Comparison of ENCODE assay signal across 27 mouse cellular contexts in the genomic region with DNA sequence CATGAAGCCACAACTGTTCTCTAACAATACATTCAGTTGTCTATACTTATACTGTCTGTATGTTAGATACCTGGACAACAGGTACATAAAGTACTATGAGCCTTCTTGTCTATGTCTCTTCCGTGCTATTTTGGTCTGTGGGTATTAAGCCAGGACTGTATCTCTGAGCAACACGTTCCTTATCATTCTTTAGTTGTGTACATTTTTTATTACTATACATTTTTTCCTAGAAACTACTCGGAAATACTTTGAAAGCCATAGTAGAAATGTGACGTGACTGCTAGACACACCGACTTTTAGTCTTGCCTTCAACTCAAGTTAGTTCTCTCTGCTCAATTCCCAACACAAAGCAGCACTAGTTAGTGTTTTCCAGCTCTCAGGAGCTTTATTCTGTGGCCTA. TPM values are rescaled to one million over a fixed set of nuclear protein-coding genes. Genes with fewer than 3 reads are reported as not detected.
DNase-seq lines count a peak whose midpoint lies in the region; ATAC-seq and TF ChIP-seq lines count a peak whose summit lies in the region.
"Had no signal": no experiment of that assay in that cellular context is flagged by ENCODE, and none has a peak within 500 bp of the region (broad histone marks: within the 10 kb centered on the region; RNA-seq: fewer than 3 reads in every experiment).

No protein-coding gene starts in this region.

- H3K36me3 ChIP-seq in MEL (ENCODE audit: control insufficient read depth in 1 of 2, insufficient read depth in 2 of 2, low read length in 2 of 2) = peaks cover 0 to 17% of the 10 kb centered on the region in 2 experiments; a peak in 2 of 4 replicates
- H3K36me3 ChIP-seq in liver, embryonic 13.5 days = no peaks in the 10 kb centered on the region
- no peaks in the 10 kb centered on the region for H3K36me3 ChIP-seq in liver, postnatal 0 days (replicated peaks; ENCODE audit: insufficient read depth, low read length)
- H3K36me3 ChIP-seq in intestine, embryonic 15.5 days = no peaks in the 10 kb centered on the region
- H3K36me3 ChIP-seq: embryonic facial prominence, embryonic 15.5 days; forebrain, embryonic 12.5 days; hindbrain, embryonic 12.5 days had no signal

- H3K27me3 ChIP-seq in MEL (ENCODE audit: control insufficient read depth in 1 of 2, insufficient read depth in 2 of 2, low read length in 2 of 2) = no peaks in the 10 kb centered on the region
- H3K27me3 ChIP-seq in liver, embryonic 13.5 days = no peaks in the 10 kb centered on the region
- 0 out of 2 replicates have a peak, but pooled peaks cover 2% of the 10 kb centered on the region for H3K27me3 ChIP-seq in liver, postnatal 0 days (ENCODE audit: insufficient read depth, low read length)
- H3K27me3 ChIP-seq in intestine, embryonic 15.5 days (replicated peaks) = no peaks in the 10 kb centered on the region; the same call in 1 of the 2 replicates
- H3K27me3 ChIP-seq: Patski had no signal

- no peak for TF ChIP-seq POLR2A in MEL (IDR thresholded peaks at IDR 0.05; ENCODE audit: control insufficient read depth in 1 of 2, insufficient read depth in 1 of 2, low read depth in 1 of 2, low read length in 2 of 2, poor library complexity in 1 of 2)

- intact Hi-C loops in heart, postnatal 25 days (cut with DNase I) = no loop called here

- no peak overlapping the region for H3K9ac ChIP-seq in MEL (ENCODE audit: control insufficient read depth, low read depth, low read length, poor library complexity, severe bottlenecking)
- no peak overlapping the region for H3K9ac ChIP-seq in liver, embryonic 13.5 days
- H3K9ac ChIP-seq in liver, postnatal 0 days (replicated peaks) = no peak overlapping the region
- H3K9ac ChIP-seq in intestine, embryonic 15.5 days = no peak overlapping the region
- H3K9ac ChIP-seq: embryonic facial prominence, embryonic 15.5 days; forebrain, embryonic 12.5 days; hindbrain, embryonic 12.5 days had no signal

- peak; percentile 74 for ATAC-seq in liver, embryonic 13.5 days (ENCODE audit: low read depth)
- peak; percentile 57 for ATAC-seq in liver, postnatal 0 days
- no peak for ATAC-seq in intestine, embryonic 15.5 days
- ATAC-seq: activated CD4-positive, CD25-positive, alpha-beta regulatory T cell, adult 4 months; forebrain, embryonic 16.5 days; hindbrain, embryonic 16.5 days; Patski had no signal

- peak in 1 of 2 experiments; percentile 44; a peak in 3 of 4 replicates for TF ChIP-seq EP300 in MEL (IDR thresholded peaks at IDR 0.05; ENCODE audit: low read depth in 1 of 2, low read length in 2 of 2)
- TF ChIP-seq EP300 in liver, postnatal 0 days (IDR thresholded peaks at IDR 0.05; ENCODE audit: low read depth) = peak; percentile 71; the same call in 1 of the 2 replicates

- peak; percentile 50 for DNase-seq in MEL (ENCODE audit: low read depth, low spot score)
- DNase-seq in c-Kit-positive CD71-positive TER-119-positive erythroid progenitor cells, embryonic 14.5 days (ENCODE audit: low spot score) = peak; percentile 51
- no peak for DNase-seq in liver, embryonic 13.5 days
- DNase-seq in liver, postnatal 0 days = no peak
- DNase-seq in ovary, postnatal 10 days (ENCODE audit: low spot score) = no peak
- no peak for DNase-seq in heart, postnatal 25 days (ENCODE audit: low spot score)
- no peak for DNase-seq in neural tube, embryonic 10.5 days (ENCODE audit: extremely low spot score, low spot score)
- DNase-seq: adrenal gland, postnatal 14 days; cerebellum, adult 18-20 months; cerebellum, adult 9-11 months; cerebellum, postnatal 36 days; gastrocnemius, postnatal 14 days; heart, adult 2 months; heart, postnatal 36 days had no signal

- H3K4me1 ChIP-seq in MEL (ENCODE audit: control insufficient read depth in 1 of 2, insufficient read depth in 2 of 2, low read length in 2 of 2) = peaks cover 0 to 25% of the 10 kb centered on the region in 2 experiments; a peak in 3 of 4 replicates
- peaks cover 40% of the 10 kb centered on the region for H3K4me1 ChIP-seq in liver, embryonic 13.5 days (replicated peaks)
- no peaks in the 10 kb centered on the region for H3K4me1 ChIP-seq in liver, postnatal 0 days (ENCODE audit: insufficient read depth)
- H3K4me1 ChIP-seq in intestine, embryonic 15.5 days (replicated peaks) = no peaks in the 10 kb centered on the region
- H3K4me1 ChIP-seq: embryonic facial prominence, embryonic 15.5 days; forebrain, embryonic 12.5 days; hindbrain, embryonic 12.5 days had no signal

- TF ChIP-seq CTCF in MEL (IDR thresholded peaks at IDR 0.05 in 2 of 3, conservative IDR thresholded peaks at IDR 0.05 in 1 of 3; ENCODE audit: control insufficient read depth in 1 of 3, insufficient read depth in 1 of 3, low read depth in 2 of 3, low read length in 3 of 3, poor library complexity in 1 of 3, severe bottlenecking in 1 of 3) = no peak
- TF ChIP-seq CTCF in liver, postnatal 0 days (IDR thresholded peaks at IDR 0.05; ENCODE audit: low read depth) = no peak

- no peaks in the 10 kb centered on the region for H3K9me3 ChIP-seq in MEL (replicated peaks; ENCODE audit: insufficient read depth, low read length)
- no peaks in the 10 kb centered on the region for H3K9me3 ChIP-seq in liver, embryonic 13.5 days (replicated peaks)
- no peaks in the 10 kb centered on the region for H3K9me3 ChIP-seq in liver, postnatal 0 days (ENCODE audit: low read length)
- no peaks in the 10 kb centered on the region for H3K9me3 ChIP-seq in intestine, embryonic 15.5 days
- H3K9me3 ChIP-seq: embryonic facial prominence, embryonic 15.5 days; forebrain, embryonic 12.5 days; hindbrain, embryonic 12.5 days had no signal

- H3K79me2 ChIP-seq in MEL (ENCODE audit: control insufficient read depth, insufficient read depth, low read length, poor library complexity) = no peaks in the 10 kb centered on the region

- peak overlapping the region; percentile 19; the same call in 1 of the 2 replicates for H3K4me2 ChIP-seq in liver, embryonic 13.5 days
- H3K4me2 ChIP-seq in liver, postnatal 0 days (ENCODE audit: low read depth, low read length) = no peak overlapping the region
- H3K4me2 ChIP-seq in intestine, embryonic 15.5 days (replicated peaks) = no peak overlapping the region
- H3K4me2 ChIP-seq: embryonic facial prominence, embryonic 15.5 days; forebrain, embryonic 12.5 days; heart, embryonic 11.5 days; hindbrain, embryonic 12.5 days had no signal

- no peak for TF ChIP-seq RAD21 in MEL (IDR thresholded peaks at IDR 0.05; ENCODE audit: low read depth, low read length)

- H3K4me3 ChIP-seq in MEL (ENCODE audit: control insufficient read depth in 1 of 2, insufficient read depth in 1 of 2, low read depth in 2 of 2, low read length in 2 of 2) = peak overlapping the region in 1 of 2 experiments; percentile 13; a peak in 1 of 4 replicates
- H3K4me3 ChIP-seq in liver, embryonic 13.5 days (replicated peaks) = no peak overlapping the region
- H3K4me3 ChIP-seq in liver, postnatal 0 days (ENCODE audit: low read depth, low read length) = no peak overlapping the region
- H3K4me3 ChIP-seq in intestine, embryonic 15.5 days (replicated peaks) = no peak overlapping the region
- H3K4me3 ChIP-seq: embryonic facial prominence, embryonic 15.5 days; forebrain, embryonic 12.5 days; heart, adult 2 months; hindbrain, embryonic 12.5 days had no signal

- no peak overlapping the region for H3K27ac ChIP-seq in MEL (ENCODE audit: control insufficient read depth, low read depth, low read length)
- H3K27ac ChIP-seq in liver, embryonic 13.5 days = peak overlapping the region; percentile 64
- peak overlapping the region; percentile 39; the same call in 1 of the 2 replicates for H3K27ac ChIP-seq in liver, postnatal 0 days (ENCODE audit: low read depth)
- no peak overlapping the region for H3K27ac ChIP-seq in intestine, embryonic 15.5 days
- H3K27ac ChIP-seq: embryonic facial prominence, embryonic 15.5 days; forebrain, embryonic 12.5 days; heart, adult 2 months; hindbrain, embryonic 12.5 days had no signal

- 30% methylated on average over 5 of the region's 5 CpGs for WGBS in liver, embryonic 13.5 days (ENCODE audit: insufficient replicate concordance)
- whole genome bisulfite sequencing in liver, postnatal 0 days (ENCODE audit: insufficient replicate concordance) = 57% methylated on average over 5 of the region's 5 CpGs
- WGBS in intestine, embryonic 15.5 days = 75% methylated on average over 5 of the region's 5 CpGs

TF ChIP-seq in MEL, 35 proteins besides CTCF, POLR2A, EP300 and RAD21 (continues in another document):
- TF ChIP-seq TAL1 (IDR thresholded peaks at IDR 0.05; ENCODE audit: low read length) (peak; percentile 28; the same call in 1 of the 2 replicates), NELFE (IDR thresholded peaks at IDR 0.05; ENCODE audit: low read depth, low read length) (no peak), GABPA (IDR thresholded peaks at IDR 0.05; ENCODE audit: low read depth, low read length) (no peak), GATA1 (IDR thresholded peaks at IDR 0.05; ENCODE audit: low read depth, low read length) (peak; percentile 55; the same call in 1 of the 2 replicates), E2F4 (IDR thresholded peaks at IDR 0.05; ENCODE audit: borderline replicate concordance, low read depth, low read length) (no peak)

RNA-seq across cellular contexts. Expression of a gene that starts 4.8 kb away (rescaled TPM):
- 0.12 TPM in 1 of 2 replicates, not detected in the other for total RNA-seq in MEL (2012; rRNA removed)
- under 1 TPM in 1 of 2 experiments, not detected in 1; 0.13 TPM for polyA plus RNA-seq in MEL (2012; ENCODE audit: insufficient read depth in 1 of 2, insufficient read length in 2 of 2, low read depth in 1 of 2, low replicate concordance in 2 of 2, missing spikeins in 1 of 2)
- 0.28 and 0.45 TPM in 2 replicates for polyA plus RNA-seq in liver, embryonic 13.5 days (2015; fragmentation: Nextera tagmentation; extraction: Ambion mirVana)
- 5.3 and 6.2 TPM in 2 replicates for polyA plus RNA-seq in liver, postnatal 0 days (2015; fragmentation: Nextera tagmentation; extraction: Ambion mirVana)
- 9.5 and 10.7 TPM in 2 replicates for polyA plus RNA-seq in intestine, embryonic 15.5 days (2015; fragmentation: Nextera tagmentation; extraction: Ambion mirVana)
- total RNA-seq in heart, postnatal 25 days (2021) = not detected
- total RNA-seq: adrenal gland, postnatal 14 days; ES-E14; gastrocnemius, adult 18-20 months; gastrocnemius, postnatal 14 days; heart, adult 2 months; heart, postnatal 36 days had no signal
- polyA plus RNA-seq: activated CD4-positive, CD25-positive, alpha-beta regulatory T cell, adult 4 months; embryonic facial prominence, embryonic 11.5 days; embryonic facial prominence, embryonic 15.5 days; forebrain, embryonic 16.5 days; gonadal fat pad, adult 2 months; heart, adult 2 months; Patski had no signal

RNA-seq across cellular contexts. Expression of a gene that starts 17.1 kb away (rescaled TPM):
- total RNA-seq in MEL (2012; rRNA removed) = 46.2 and 54.2 TPM in 2 replicates
- polyA plus RNA-seq in MEL (2012; ENCODE audit: insufficient read depth in 1 of 2, insufficient read length in 2 of 2, low read depth in 1 of 2, low replicate concordance in 2 of 2, missing spikeins in 1 of 2) = 10 to 100 TPM in 1 of 2 experiments, not detected in 1; 65.1 TPM
- polyA plus RNA-seq in liver, embryonic 13.5 days (2015; fragmentation: Nextera tagmentation; extraction: Ambion mirVana) = 20.0 and 21.6 TPM in 2 replicates
- 6.8 and 7.9 TPM in 2 replicates for polyA plus RNA-seq in liver, postnatal 0 days (2015; fragmentation: Nextera tagmentation; extraction: Ambion mirVana)
- 23.0 and 25.6 TPM in 2 replicates for polyA plus RNA-seq in intestine, embryonic 15.5 days (2015; fragmentation: Nextera tagmentation; extraction: Ambion mirVana)
- total RNA-seq in heart, postnatal 25 days (2021) = 1 to 10 TPM; 3.7 to 4.4 TPM

RNA-seq across cellular contexts. Expression of a gene that starts 45.7 kb away (rescaled TPM):
- not detected in 2 replicates for total RNA-seq in MEL (2012; rRNA removed)
- polyA plus RNA-seq in MEL (2012; ENCODE audit: insufficient read depth in 1 of 2, insufficient read length in 2 of 2, low read depth in 1 of 2, low replicate concordance in 2 of 2, missing spikeins in 1 of 2) = not detected
- 0.03 TPM in 1 of 2 replicates, not detected in the other for polyA plus RNA-seq in liver, embryonic 13.5 days (2015; fragmentation: Nextera tagmentation; extraction: Ambion mirVana)
- polyA plus RNA-seq in liver, postnatal 0 days (2015; fragmentation: Nextera tagmentation; extraction: Ambion mirVana) = 0.20 and 0.23 TPM in 2 replicates
- polyA plus RNA-seq in intestine, embryonic 15.5 days (2015; fragmentation: Nextera tagmentation; extraction: Ambion mirVana) = 69.3 and 74.3 TPM in 2 replicates
- 1 to 10 TPM; 1.1 to 1.9 TPM for total RNA-seq in heart, postnatal 25 days (2021)
- total RNA-seq: ES-E14 had no signal
- polyA plus RNA-seq: activated CD4-positive, CD25-positive, alpha-beta regulatory T cell, adult 4 months; embryonic facial prominence, embryonic 11.5 days; forebrain, embryonic 16.5 days; heart, embryonic 11.5 days had no signal

Comparison
In these comparisons a context has a peak if more than half of its experiments do, and no peak if none do; other contexts are left out.
1. DNase-seq: peak in MEL (single experiment) and c-Kit-positive CD71-positive TER-119-positive erythroid progenitor cells, embryonic 14.5 days (single experiment); none in liver, embryonic 13.5 days (single experiment), liver, postnatal 0 days (single experiment), ovary, postnatal 10 days (single experiment), heart, postnatal 25 days (single experiment) and neural tube, embryonic 10.5 days (single experiment).
2. H3K27ac ChIP-seq: peak in liver, embryonic 13.5 days (single experiment) and liver, postnatal 0 days (single experiment); none in MEL (single experiment) and intestine, embryonic 15.5 days (single experiment).
3. RNA of a gene that starts 45.7 kb away (polyA plus RNA-seq): 69.3 to 74.3 TPM in intestine, embryonic 15.5 days; 0.20 to 0.23 TPM in liver, postnatal 0 days, 0.03 TPM in liver, embryonic 13.5 days and not detected in MEL; every median in the first group is over 10 times any median in the second.